Mouse (Mus musculus) olfactory bulb, adult 2 months (tissue): ENCODE results near the gene Zfp931. TPM values are rescaled to one million over a fixed set of nuclear protein-coding genes. Genes with fewer than 3 reads are reported as not detected.
"Not testable (repeated sequence)": the region's sequence is repeated elsewhere in the genome, so short reads cannot be mapped to it uniquely, and the experiment has no call there.

Source experiments
- H3K27ac ChIP-seq: fragments of 200-500 bp; 2 replicates; pipeline ENCODE4 v1.5.1; 2012; ENCODE audit warnings: low read depth, low read length; ENCODE audit not compliant: insufficient read depth
- H3K4me1 ChIP-seq: fragments of 200-500 bp; 2 replicates; pipeline ENCODE4 v1.6.1; 2012; ENCODE audit warnings: low read length; ENCODE audit not compliant: control insufficient read depth, insufficient read depth
- H3K4me3 ChIP-seq: fragments of 200-500 bp; 2 replicates; pipeline ENCODE4 v1.5.1; 2012; ENCODE audit warnings: mild to moderate bottlenecking, low read depth, low read length, moderate library complexity; ENCODE audit not compliant: insufficient read depth
- CTCF ChIP-seq: fragments of 200-500 bp; IDR thresholded peaks from 2 replicates; pipeline ENCODE4 v1.5.1; 2012; ENCODE audit warnings: low read depth, mild to moderate bottlenecking, low read length, moderate library complexity; ENCODE audit not compliant: insufficient read depth
- POLR2A ChIP-seq: fragments of 200-500 bp; IDR thresholded peaks from 2 replicates; pipeline ENCODE4 v1.6.1; 2012; ENCODE audit warnings: mild to moderate bottlenecking, low read depth, low read length, moderate library complexity; ENCODE audit not compliant: insufficient read depth
- WGBS: fragments of 180-500 bp; shearing (Covaris S2); methylation state at CpG from one replicate; pipeline ENCODE4 v1.1.7; 2018; 5-methylcytosine and 5-hydroxymethylcytosine counted together
- polyA plus RNA-seq: library from polyadenylated mRNA; stranded (reverse); fragments of >200 nt; gene quantifications from 2 replicates; pipeline ENCODE4 v1.2.4, GENCODE M21; 2012; ENCODE audit warnings: low replicate concordance; ENCODE audit not compliant: missing spikeins, insufficient read depth, insufficient read length

Zfp931 gene
- not detected in 2 replicates for polyA plus RNA-seq

- not testable (repeated sequence) for H3K4me1 ChIP-seq, H3K27ac ChIP-seq
- peak within 1 kb of the TSS; percentile 55 for H3K4me3 ChIP-seq
- WGBS, result under 1% methylated on average over 9 of the region's 14 CpGs
Measured at GRCm38 (mm10) chr2:178078166-178078717, at the start of gene Zfp931. TSS of gene Zfp931 (minus strand) at chr2:178078476.

GRCm38 (mm10) chr2:178126041-178126820 is 48.0 kb upstream of the Zfp931 start:
- WGBS, result 93% methylated on average over 7 of the region's 7 CpGs
- Histone ChIP-seq H3K27ac (no peak overlapping the region), H3K4me3 (no peak overlapping the region), H3K4me1 (peaks cover 14% of the 10 kb centered on the region)
- TF ChIP-seq CTCF (no peak), POLR2A (no peak)

GRCm38 (mm10) chr2:178125427-178125826 is 47.2 kb upstream of the Zfp931 start:
- TF ChIP-seq POLR2A, result no peak
- Histone ChIP-seq H3K4me1 (peaks cover 12% of the 10 kb centered on the region), H3K27ac (no peak overlapping the region), H3K4me3 (no peak overlapping the region)
- 91% methylated on average over 8 of the region's 8 CpGs for WGBS

GRCm38 (mm10) chr2:178123466-178123865 is 45.2 kb upstream of the Zfp931 start:
- peaks cover 13% of the 10 kb centered on the region for H3K4me1 ChIP-seq
- H3K4me3 ChIP-seq, result no peak overlapping the region
- TF ChIP-seq POLR2A, result no peak
- no peak for TF ChIP-seq CTCF
- WGBS, result 77% methylated on average over 15 of the region's 15 CpGs
- H3K27ac ChIP-seq, result no peak overlapping the region

- no peak overlapping the region for H3K27ac ChIP-seq
- H3K4me1 ChIP-seq, result peaks cover 11% of the 10 kb centered on the region
- TF ChIP-seq POLR2A (no peak), CTCF (no peak)
- no peak overlapping the region for H3K4me3 ChIP-seq
- 61% methylated on average over 4 of the region's 4 CpGs for WGBS
Measured at GRCm38 (mm10) chr2:178121946-178122665, 43.8 kb upstream of the Zfp931 start.

- Histone ChIP-seq H3K27ac (no peak overlapping the region), H3K4me1 (peaks cover 11% of the 10 kb centered on the region), H3K4me3 (no peak overlapping the region)
- 62% methylated on average over 2 of the region's 2 CpGs for WGBS
- TF ChIP-seq POLR2A (no peak), CTCF (no peak)
Measured at GRCm38 (mm10) chr2:178121375-178121688, 43.1 kb upstream of the Zfp931 start.

- TF ChIP-seq POLR2A, result no peak
- TF ChIP-seq CTCF, result no peak
- Histone ChIP-seq H3K4me1 (peaks cover 11% of the 10 kb centered on the region), H3K4me3 (no peak overlapping the region), H3K27ac (no peak overlapping the region)
- WGBS, result 87% methylated on average over 8 of the region's 8 CpGs
Measured at GRCm38 (mm10) chr2:178120651-178121374, 42.5 kb upstream of the Zfp931 start.

- Histone ChIP-seq H3K4me3 (no peak overlapping the region), H3K4me1 (peaks cover 11% of the 10 kb centered on the region), H3K27ac (no peak overlapping the region)
- TF ChIP-seq POLR2A (no peak), CTCF (no peak)
Measured at GRCm38 (mm10) chr2:178120356-178120645, 42.0 kb upstream of the Zfp931 start.
